Mouse (Mus musculus): ENCODE measurements around the gene Mest. TPM values are rescaled to one million over a fixed set of nuclear protein-coding genes. Genes with fewer than 3 reads are reported as not detected.

Mest gene
- polyA plus RNA-seq, 1 experiment from 2014 or later: 1,099 TPM

- TF ChIP-seq CTCF (IDR thresholded peaks at IDR 0.05; ENCODE audit: low read depth): no peak
- no peak overlapping the region for H3K27ac ChIP-seq
- WGBS: 85% methylated on average over 4 of the region's 4 CpGs
Measured at GRCm38 (mm10) chr6:30722385-30723164, 772 bp upstream of the Mest start.

GRCm38 (mm10) chr6:30730301-30730971 lies 7.1 kb downstream of the Mest start:
- H3K27ac ChIP-seq: peak overlapping the region; percentile 62; the same call in 1 of the 2 replicates
- no peaks in the 10 kb centered on the region for H3K36me3 ChIP-seq (ENCODE audit: insufficient read depth, low read length)
- no peaks in the 10 kb centered on the region for H3K9me3 ChIP-seq (replicated peaks; ENCODE audit: low read length)
- DNase-seq (ENCODE audit: low spot score) (peak; percentile 74), ATAC-seq (replicated peaks; ENCODE audit: low FRiP score, low read depth) (peak; percentile 75; the same call in 1 of the 2 replicates)
- H3K9ac ChIP-seq (ENCODE audit: low read depth, low read length): no peak overlapping the region
- no peaks in the 10 kb centered on the region for H3K27me3 ChIP-seq (ENCODE audit: insufficient read depth, low read length)
- no peak overlapping the region for H3K4me3 ChIP-seq (replicated peaks; ENCODE audit: low read depth, low read length)
- H3K4me1 ChIP-seq (replicated peaks; ENCODE audit: insufficient read depth, low read length): peaks cover 9% of the 10 kb centered on the region; the same call in 1 of the 2 replicates
- peak overlapping the region; percentile 23; the same call in 1 of the 2 replicates for H3K4me2 ChIP-seq (ENCODE audit: low read length)
- no peak for TF ChIP-seq CTCF (IDR thresholded peaks at IDR 0.05; ENCODE audit: low read depth)
- WGBS: 15% methylated on average over 12 of the region's 12 CpGs

More at GRCm38 (mm10) chr6:30722385-30723164, 772 bp upstream of the Mest start:
- H3K36me3 ChIP-seq (ENCODE audit: insufficient read depth, low read length): no peaks in the 10 kb centered on the region
- peaks cover 16% of the 10 kb centered on the region; the same call in 1 of the 2 replicates for H3K4me1 ChIP-seq (replicated peaks; ENCODE audit: insufficient read depth, low read length)
- DNase-seq (ENCODE audit: low spot score) (no peak), ATAC-seq (replicated peaks; ENCODE audit: low FRiP score, low read depth) (no peak)
- H3K4me2 ChIP-seq (ENCODE audit: low read length): no peak overlapping the region
- no peak overlapping the region for H3K9ac ChIP-seq (ENCODE audit: low read depth, low read length)
- H3K27me3 ChIP-seq (ENCODE audit: insufficient read depth, low read length): no peaks in the 10 kb centered on the region
- H3K9me3 ChIP-seq (replicated peaks; ENCODE audit: low read length): no peaks in the 10 kb centered on the region
- H3K4me3 ChIP-seq (replicated peaks; ENCODE audit: low read depth, low read length): no peak overlapping the region

- no peak overlapping the region for H3K4me3 ChIP-seq (replicated peaks; ENCODE audit: low read depth, low read length)
- peaks cover 15% of the 10 kb centered on the region for H3K9me3 ChIP-seq (replicated peaks; ENCODE audit: low read length)
- no peaks in the 10 kb centered on the region for H3K36me3 ChIP-seq (ENCODE audit: insufficient read depth, low read length)
- H3K27me3 ChIP-seq (ENCODE audit: insufficient read depth, low read length): no peaks in the 10 kb centered on the region
- TF ChIP-seq CTCF (IDR thresholded peaks at IDR 0.05; ENCODE audit: low read depth): no peak; the same call in 1 of the 2 replicates
- ATAC-seq (replicated peaks; ENCODE audit: low FRiP score, low read depth) (0 out of 2 replicates have a peak, but pooled peaks have one; percentile 15), DNase-seq (ENCODE audit: low spot score) (no peak)
- no peak overlapping the region for H3K27ac ChIP-seq
- peaks cover 9% of the 10 kb centered on the region; the same call in 1 of the 2 replicates for H3K4me1 ChIP-seq (replicated peaks; ENCODE audit: insufficient read depth, low read length)
- no peak overlapping the region for H3K9ac ChIP-seq (ENCODE audit: low read depth, low read length)
- WGBS: 55% methylated on average over 18 of the region's 18 CpGs
- H3K4me2 ChIP-seq (ENCODE audit: low read length): no peak overlapping the region
Measured at GRCm38 (mm10) chr6:30732571-30733130, 9.3 kb downstream of the Mest start.

GRCm38 (mm10) chr6:30734465-30734864 lies 11.1 kb downstream of the Mest start:
- WGBS: 64% methylated on average over 6 of the region's 6 CpGs
- no peak overlapping the region for H3K4me3 ChIP-seq (replicated peaks; ENCODE audit: low read depth, low read length)
- no peak for TF ChIP-seq CTCF (IDR thresholded peaks at IDR 0.05; ENCODE audit: low read depth)
- H3K27ac ChIP-seq: 0 out of 2 replicates have a peak overlapping the region, but pooled peaks have one; percentile 20
- DNase-seq (ENCODE audit: low spot score): no peak
- no peaks in the 10 kb centered on the region for H3K27me3 ChIP-seq (ENCODE audit: insufficient read depth, low read length)
- no peak overlapping the region for H3K9ac ChIP-seq (ENCODE audit: low read depth, low read length)
- H3K4me2 ChIP-seq (ENCODE audit: low read length): no peak overlapping the region
- H3K9me3 ChIP-seq (replicated peaks; ENCODE audit: low read length): peaks cover 24% of the 10 kb centered on the region
- H3K36me3 ChIP-seq (ENCODE audit: insufficient read depth, low read length): no peaks in the 10 kb centered on the region
- ATAC-seq (replicated peaks; ENCODE audit: low FRiP score, low read depth): no peak
- peaks cover 9% of the 10 kb centered on the region; the same call in 1 of the 2 replicates for H3K4me1 ChIP-seq (replicated peaks; ENCODE audit: insufficient read depth, low read length)

- H3K27me3 ChIP-seq (ENCODE audit: insufficient read depth, low read length): no peaks in the 10 kb centered on the region
- WGBS: 54% methylated on average over 22 of the region's 22 CpGs
- peak overlapping the region; percentile 81 for H3K27ac ChIP-seq
- H3K4me2 ChIP-seq (ENCODE audit: low read length): peak overlapping the region; percentile 63
- TF ChIP-seq CTCF (IDR thresholded peaks at IDR 0.05; ENCODE audit: low read depth): no peak
- H3K4me1 ChIP-seq (replicated peaks; ENCODE audit: insufficient read depth, low read length): peaks cover 4% of the 10 kb centered on the region; the same call in 1 of the 2 replicates
- ATAC-seq (replicated peaks; ENCODE audit: low FRiP score, low read depth): no peak
- peak overlapping the region; percentile 45 for H3K9ac ChIP-seq (ENCODE audit: low read depth, low read length)
- peaks cover 24% of the 10 kb centered on the region for H3K9me3 ChIP-seq (replicated peaks; ENCODE audit: low read length)
- DNase-seq (ENCODE audit: low spot score): no peak
- H3K4me3 ChIP-seq (replicated peaks; ENCODE audit: low read depth, low read length): 0 out of 2 replicates have a peak overlapping the region, but pooled peaks have one; percentile 9
- H3K36me3 ChIP-seq (ENCODE audit: insufficient read depth, low read length): no peaks in the 10 kb centered on the region
Measured at GRCm38 (mm10) chr6:30734988-30735727, 11.8 kb downstream of the Mest start.

Measured in kidney, postnatal 0 days (tissue).